Mouse (Mus musculus) Muller cell, postnatal 12 days (primary cell): ENCODE results near the gene Ccdc181.

Experiments used
- DNase-seq: peaks from one replicate; pipeline ENCODE4 v3.0.0-alpha.2; 2015; ENCODE audit errors: inconsistent ontology term

Gene Ccdc181

DNA sequence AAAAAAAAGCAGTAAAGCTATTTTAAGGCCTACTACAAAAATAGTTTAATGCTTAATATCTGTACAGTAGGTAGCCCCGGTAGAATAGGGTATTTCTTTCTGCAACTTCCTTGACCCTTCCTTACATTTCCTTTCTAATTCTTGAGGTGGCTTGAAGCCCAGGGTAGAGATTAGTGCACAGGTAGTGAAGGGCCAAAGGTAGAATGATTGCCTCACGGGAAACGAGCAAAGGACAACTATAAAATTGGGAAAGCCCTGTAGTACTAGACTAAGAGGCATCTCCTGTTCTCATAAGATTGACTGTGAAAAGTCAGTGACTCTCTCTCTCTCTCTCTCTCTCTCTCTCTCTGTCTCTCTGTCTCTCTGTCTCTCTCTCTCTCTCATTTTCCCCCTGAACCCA lies 60.0 kb downstream of the Ccdc181 start:
- no peak for DNase-seq

DNA sequence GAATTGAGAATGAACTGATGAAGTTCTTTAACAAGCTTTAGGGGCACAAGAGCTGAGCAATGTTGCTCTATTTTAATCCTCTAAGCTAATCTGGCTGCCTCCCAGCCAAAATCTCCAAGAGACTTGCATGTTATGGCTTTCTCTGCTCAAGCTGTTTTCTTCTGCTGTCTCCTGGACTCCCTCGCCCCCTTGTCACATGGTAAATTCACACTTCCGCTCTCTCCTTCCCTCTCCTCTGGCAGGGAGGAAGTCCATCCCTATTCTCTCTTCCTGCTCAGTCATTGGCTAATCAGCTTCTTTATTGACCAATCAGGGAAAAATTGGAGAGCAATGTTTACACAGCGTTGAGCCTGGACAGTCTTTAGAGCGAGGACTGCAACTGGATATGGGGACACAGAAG lies 60.5 kb downstream of the Ccdc181 start:
- DNase-seq: no peak
